Mouse (Mus musculus): ENCODE data around the gene Rab17.

- TF ChIP-seq POLR2A (IDR thresholded peaks at IDR 0.05; ENCODE audit: control insufficient read depth in 1 of 2, insufficient read depth in 1 of 2, low read depth in 1 of 2, low read length in 2 of 2, poor library complexity in 1 of 2) (no peak), USF1 (IDR thresholded peaks at IDR 0.05; ENCODE audit: low read depth, low read length) (no peak), CTCF (IDR thresholded peaks at IDR 0.05 in 2 of 3, conservative IDR thresholded peaks at IDR 0.05 in 1 of 3; ENCODE audit: control insufficient read depth in 1 of 3, insufficient read depth in 1 of 3, low read depth in 2 of 3, low read length in 3 of 3, poor library complexity in 1 of 3, severe bottlenecking in 1 of 3) (no peak), ZMIZ1 (IDR thresholded peaks at IDR 0.05; ENCODE audit: low read depth, low read length) (no peak), GATA1 (IDR thresholded peaks at IDR 0.05; ENCODE audit: low read depth, low read length) (no peak), POLR2AphosphoS2 (IDR thresholded peaks at IDR 0.05; ENCODE audit: low read length) (no peak), GABPA (IDR thresholded peaks at IDR 0.05; ENCODE audit: low read depth, low read length) (no peak), HCFC1 (IDR thresholded peaks at IDR 0.05; ENCODE audit: low read depth, low read length) (no peak)
These were observed 1.9 kb downstream of the Rab17 start for GRCm38 (mm10) chr1:90967583-90967982.

All from MEL (cell line).